Mouse (Mus musculus) urinary bladder, postnatal 14 days (tissue): ENCODE data around the gene Plac8.

Source experiments
- DNase-seq: peaks from one replicate; pipeline ENCODE4 v3.0.0; 2021; ENCODE audit warnings: low spot score

Gene Plac8

GRCm38 (mm10) chr5:100572069-100572468 lies at the start of gene Plac8:
TSS of gene Plac8 (minus strand) at chr5:100572245.
- DNase-seq = no peak

- no peak for DNase-seq
Measured at GRCm38 (mm10) chr5:100620952-100621351, 48.9 kb upstream of the Plac8 start.

GRCm38 (mm10) chr5:100619586-100620275 lies 47.7 kb upstream of the Plac8 start:
- DNase-seq = no peak

GRCm38 (mm10) chr5:100613896-100614768 lies 42.1 kb upstream of the Plac8 start:
- no peak for DNase-seq

DNA sequence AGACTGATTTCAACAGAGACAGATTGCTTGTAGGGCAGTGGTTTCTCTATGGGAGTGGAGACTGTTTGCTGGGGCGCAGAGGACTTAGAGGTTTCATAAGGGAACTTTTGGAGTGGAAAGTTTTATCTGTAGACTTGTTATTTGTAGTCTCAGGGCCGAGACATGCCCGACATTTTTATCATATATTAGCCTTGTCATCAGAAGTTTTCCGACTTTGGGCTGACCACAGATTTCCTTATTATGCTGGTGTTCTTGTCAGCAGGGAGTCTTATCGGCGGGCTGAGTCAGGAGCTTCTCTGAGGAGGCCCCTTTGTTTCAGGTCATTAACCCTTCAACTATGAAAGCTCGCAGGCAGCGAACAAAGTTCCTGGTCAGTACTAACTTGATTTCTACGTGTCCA lies 35.8 kb upstream of the Plac8 start:
- DNase-seq = no peak

DNA sequence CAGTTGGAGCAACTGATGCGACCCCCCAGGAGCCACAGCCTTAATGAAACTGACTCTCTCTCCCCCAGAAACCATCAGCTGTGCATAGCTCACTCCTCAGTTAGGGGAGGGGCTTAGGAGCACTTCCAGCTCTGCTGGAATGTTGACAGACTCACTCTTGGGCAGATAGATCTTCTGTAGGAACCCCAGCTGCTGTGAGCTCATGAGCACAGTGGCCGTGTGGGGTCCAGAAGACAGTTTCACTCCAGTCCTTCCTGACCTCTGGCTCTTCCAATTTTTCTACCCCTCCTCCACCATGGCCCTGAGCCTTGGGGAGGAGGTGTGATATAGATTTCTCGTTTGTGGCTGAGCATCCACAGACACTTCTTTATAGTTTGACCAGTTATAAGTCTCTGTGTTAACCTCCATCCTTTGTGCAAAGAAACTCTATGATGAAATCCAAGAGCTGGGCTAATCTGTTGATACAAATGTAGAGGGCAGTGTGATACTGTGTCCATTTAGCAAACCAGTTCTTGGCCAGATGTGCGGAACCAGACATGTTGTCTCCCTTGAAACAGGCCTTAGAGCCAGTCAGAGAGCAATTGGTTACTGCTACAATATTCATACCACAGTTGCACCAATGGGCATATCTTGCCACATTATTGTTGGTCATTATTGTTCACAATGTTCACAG lies 35.2 kb upstream of the Plac8 start:
- no peak for DNase-seq

DNA sequence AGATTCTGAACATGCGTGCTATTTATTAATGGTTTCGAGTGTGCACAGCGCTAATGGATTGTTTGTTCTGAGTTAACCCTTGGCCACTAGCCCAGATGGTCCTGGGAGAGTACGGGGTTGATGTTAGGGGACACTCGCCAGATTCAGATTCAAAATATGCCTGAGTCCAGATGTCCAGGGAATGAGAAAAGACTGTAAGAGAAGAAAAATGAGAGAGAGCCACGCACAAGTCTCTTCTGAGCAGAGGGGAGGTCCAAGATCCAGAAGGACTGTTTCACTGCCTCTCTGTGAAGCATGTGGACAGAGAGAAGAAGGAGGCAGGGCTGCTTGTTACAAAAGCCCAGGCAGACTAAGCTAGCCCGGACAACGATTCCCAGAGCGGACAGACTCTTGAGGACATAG lies 33.8 kb upstream of the Plac8 start:
- DNase-seq = peak; percentile 47

DNA sequence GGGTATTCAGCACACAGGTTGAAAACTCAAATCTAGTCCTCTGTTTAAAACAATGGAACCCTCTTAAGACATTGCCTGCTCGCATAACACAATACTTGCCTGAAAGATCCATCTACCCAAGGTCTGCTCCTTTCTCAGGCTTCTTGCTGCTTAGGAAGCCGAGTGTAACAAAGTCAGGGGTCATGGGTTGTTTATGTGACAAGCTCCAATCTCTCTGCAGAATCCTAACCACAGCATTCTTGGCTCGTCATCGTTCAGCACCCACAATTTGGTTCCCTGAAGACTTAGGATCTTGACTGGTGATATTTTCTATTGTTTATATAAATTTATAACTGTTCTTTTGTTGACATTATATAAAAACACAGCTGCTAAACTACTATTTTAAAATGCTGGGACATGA lies 32.0 kb upstream of the Plac8 start:
- DNase-seq = no peak

GRCm38 (mm10) chr5:100601864-100602263 lies 29.8 kb upstream of the Plac8 start:
- DNase-seq = no peak

- DNase-seq = no peak
Measured at GRCm38 (mm10) chr5:100598961-100599463, 27.0 kb upstream of the Plac8 start.

DNA sequence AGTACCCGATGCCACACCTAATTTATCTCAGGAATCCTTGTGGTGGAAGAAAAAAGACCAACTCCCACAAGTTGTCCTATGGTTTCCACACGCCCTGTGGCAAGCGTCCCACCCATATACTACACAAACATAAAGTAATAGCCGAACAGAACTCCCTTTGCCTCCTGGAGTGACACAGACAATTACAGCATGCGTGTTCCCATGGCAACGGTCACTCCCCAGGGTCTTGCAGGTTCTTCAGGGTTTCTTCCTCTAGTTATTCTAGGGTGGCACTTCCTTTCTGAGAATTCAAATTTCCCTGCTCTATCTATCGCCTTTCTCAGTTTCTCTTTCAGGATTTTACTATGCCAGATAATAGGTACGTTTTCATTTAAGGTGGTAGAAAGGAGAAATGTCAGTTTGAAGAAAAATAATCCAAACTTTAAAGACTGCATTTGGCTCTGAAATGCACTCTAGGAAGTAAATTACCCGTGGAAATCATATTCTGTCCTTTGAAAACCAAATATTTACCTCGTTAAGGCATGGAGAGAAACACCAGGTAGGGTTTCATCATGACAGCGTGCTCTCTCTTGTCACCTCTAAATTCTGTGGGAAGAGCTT lies 25.9 kb upstream of the Plac8 start:
- no peak for DNase-seq

- DNase-seq = no peak
Measured at GRCm38 (mm10) chr5:100595999-100596398, 24.0 kb upstream of the Plac8 start.

DNA sequence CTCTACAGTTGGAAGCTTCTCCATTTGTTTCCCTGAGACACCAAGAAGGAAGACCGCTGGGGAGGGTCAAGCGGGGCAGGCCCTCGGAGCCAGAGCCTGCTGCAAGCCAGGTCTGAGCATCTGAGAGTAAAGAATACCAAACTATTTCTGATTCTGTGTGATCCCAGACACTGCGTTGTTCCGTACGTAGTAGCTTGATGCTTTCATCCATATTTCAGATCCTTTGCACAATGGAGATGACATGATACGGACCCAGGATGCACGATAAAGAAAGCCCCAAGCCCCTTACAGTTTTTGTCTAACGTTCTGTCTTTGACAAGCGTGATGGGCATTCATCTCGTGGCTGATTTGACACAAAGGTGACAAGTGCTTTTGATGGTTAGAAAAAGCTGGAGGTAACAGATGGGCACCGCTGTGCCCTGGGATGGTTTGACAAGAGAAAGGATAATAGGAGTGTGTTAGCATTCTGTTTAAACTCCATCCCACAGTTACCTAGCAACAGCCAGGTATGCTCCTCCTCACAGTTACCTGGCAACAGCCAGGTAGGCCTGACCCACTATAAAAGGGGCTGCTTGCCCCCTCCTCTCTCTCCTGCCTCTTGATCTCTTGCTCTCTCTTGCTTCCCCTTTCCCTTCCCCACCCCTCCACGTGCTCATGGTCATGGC lies 22.9 kb upstream of the Plac8 start:
- no peak for DNase-seq

- DNase-seq = no peak
Measured at GRCm38 (mm10) chr5:100590505-100590904, 18.5 kb upstream of the Plac8 start.

GRCm38 (mm10) chr5:100587626-100588025 lies 15.6 kb upstream of the Plac8 start:
- DNase-seq = no peak

GRCm38 (mm10) chr5:100587136-100587535 lies 15.1 kb upstream of the Plac8 start:
- no peak for DNase-seq

DNA sequence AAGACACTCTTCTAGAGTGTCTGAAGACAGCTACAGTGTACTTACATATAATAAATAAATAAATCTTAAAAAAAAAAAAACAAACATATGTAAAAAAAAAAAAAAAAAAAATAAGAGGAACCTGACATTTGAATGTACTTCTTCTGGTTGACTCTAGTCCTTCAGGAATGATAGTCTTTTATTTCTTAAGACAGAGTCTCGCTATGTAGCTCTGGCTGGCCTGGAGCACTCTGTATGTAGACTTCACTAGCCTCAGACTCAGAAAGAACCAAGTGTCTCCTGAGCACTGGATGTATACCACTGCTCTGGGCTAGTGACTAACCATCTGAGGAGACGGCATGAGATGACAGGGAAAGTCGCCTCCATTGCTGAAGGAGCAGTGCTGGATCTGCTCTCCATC lies 13.6 kb upstream of the Plac8 start:
- no peak for DNase-seq

DNA sequence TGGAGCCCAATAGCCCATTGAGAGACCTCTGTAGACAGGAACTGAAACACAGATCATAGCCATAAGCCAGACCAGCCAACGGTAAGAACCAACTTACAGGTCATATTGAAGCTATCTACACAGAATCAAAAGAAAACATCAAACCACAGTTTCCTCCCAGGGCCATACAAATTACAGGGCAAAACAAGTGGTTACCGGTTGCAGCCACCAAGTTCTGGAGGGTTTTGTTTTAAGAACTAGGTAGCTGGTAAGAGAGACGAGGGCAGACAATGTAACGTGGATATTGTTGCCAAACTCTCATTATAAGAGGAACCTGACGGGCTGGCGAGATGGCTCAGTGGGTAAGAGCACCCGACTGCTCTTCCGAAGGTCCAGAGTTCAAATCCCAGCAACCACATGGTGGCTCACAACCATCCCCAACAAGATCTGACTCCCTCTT lies 13.2 kb upstream of the Plac8 start:
- DNase-seq = no peak

- DNase-seq = no peak
Measured at GRCm38 (mm10) chr5:100583066-100583465, 11.0 kb upstream of the Plac8 start.

DNA sequence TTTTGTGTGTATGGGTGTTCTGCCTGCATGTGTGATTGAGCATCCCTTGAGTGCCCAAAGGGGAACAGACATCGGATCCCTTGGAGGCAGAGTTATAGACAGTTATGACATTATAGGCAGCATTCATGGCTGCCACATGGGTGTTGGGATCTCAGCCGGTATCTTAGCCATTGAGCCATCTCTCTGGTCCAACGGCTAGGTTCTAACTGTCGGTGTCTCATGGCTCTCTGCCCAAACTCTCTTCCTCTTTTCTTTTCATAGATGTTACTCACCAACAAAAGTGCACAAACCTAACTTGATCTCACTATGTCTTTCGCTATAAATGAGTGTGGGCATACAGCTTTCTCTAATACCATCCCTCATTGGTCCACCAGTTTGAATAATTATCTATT lies 10.4 kb upstream of the Plac8 start:
- DNase-seq = no peak

DNA sequence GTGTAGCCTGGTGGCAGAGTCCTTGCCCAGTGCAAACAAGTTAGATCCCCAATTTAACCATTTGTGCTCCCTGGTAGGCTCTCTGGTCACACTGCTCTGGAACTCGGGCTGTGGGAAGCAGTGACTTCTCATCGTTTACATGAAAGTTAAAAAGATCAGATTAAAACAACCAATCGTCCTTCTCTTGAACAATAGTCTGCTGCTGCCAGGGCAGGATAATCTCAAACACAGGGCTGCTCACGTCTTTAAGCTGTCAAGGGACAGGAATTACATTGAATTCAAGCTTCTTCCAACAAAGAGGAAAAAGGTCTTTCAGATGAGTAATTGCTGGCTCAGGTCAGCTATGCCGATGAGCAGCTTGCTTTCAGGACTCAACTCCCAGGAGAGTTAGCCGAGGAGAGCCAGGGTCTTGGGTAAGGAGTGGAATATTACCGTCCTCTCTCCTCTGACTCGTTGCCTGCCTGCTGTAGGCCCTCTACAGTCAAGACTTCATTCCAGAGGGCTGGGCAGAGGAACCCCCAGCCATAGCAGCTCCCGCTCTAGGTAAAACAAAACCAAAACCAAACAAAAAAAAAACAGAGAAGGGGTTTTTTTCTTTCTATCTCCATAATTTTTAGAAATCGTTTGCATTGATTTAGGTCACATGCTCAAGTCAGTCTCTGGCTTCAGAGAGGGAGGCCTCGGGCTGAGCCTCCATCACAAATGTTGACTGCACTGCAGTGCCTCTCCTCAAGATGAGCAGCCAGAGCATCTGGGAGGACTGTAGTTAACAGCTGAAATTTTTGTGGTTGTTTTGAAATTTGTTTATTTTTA lies 9.8 kb upstream of the Plac8 start:
- no peak for DNase-seq
